Mouse (Mus musculus) midbrain, embryonic 12.5 days (tissue): Measurements from ENCODE around the gene Fancd2os. TPM values are rescaled to one million over a fixed set of nuclear protein-coding genes. Genes with fewer than 3 reads are reported as not detected.

ENCODE experiments used
- ATAC-seq: fragments of 200-750 bp; cut with Nextera tagmentation; 2 replicates; pipeline ENCODE4 v1.8.0; 2017; ENCODE audit warnings: low read depth, moderate TSS enrichment, moderate library complexity; ENCODE audit not compliant: low FRiP score
- H3K27ac ChIP-seq: fragments of 300-500 bp; sonication (generic); replicated peaks from 2 replicates; pipeline ENCODE4 v1.5.1; 2016; ENCODE audit warnings: mild to moderate bottlenecking
- H3K27me3 ChIP-seq: fragments of 300-500 bp; sonication (generic); 2 replicates; pipeline ENCODE4 v1.6.1; 2016; ENCODE audit warnings: mild to moderate bottlenecking
- H3K36me3 ChIP-seq: fragments of 300-500 bp; sonication (generic); 2 replicates; pipeline ENCODE4 v1.6.1; 2016
- H3K4me1 ChIP-seq: fragments of 300-500 bp; sonication (generic); 2 replicates; pipeline ENCODE4 v1.6.1; 2016
- H3K4me2 ChIP-seq: fragments of 300-500 bp; sonication (generic); replicated peaks from 2 replicates; pipeline ENCODE4 v1.6.1; 2016; ENCODE audit warnings: mild to moderate bottlenecking, moderate library complexity
- H3K4me3 ChIP-seq: fragments of 300-500 bp; sonication (generic); 2 replicates; pipeline ENCODE4 v1.5.1; 2016; ENCODE audit warnings: mild to moderate bottlenecking
- H3K9ac ChIP-seq: fragments of 300-500 bp; sonication (generic); replicated peaks from 2 replicates; pipeline ENCODE4 v1.6.1; 2016; ENCODE audit warnings: mild to moderate bottlenecking, moderate library complexity
- H3K9me3 ChIP-seq: fragments of 300-500 bp; sonication (generic); 2 replicates; pipeline ENCODE4 v1.6.1; 2016; ENCODE audit warnings: mild to moderate bottlenecking
- WGBS: fragments of 180-500 bp; shearing (Covaris S2); methylation state at CpG from one replicate; pipeline ENCODE4 v1.1.7; 2016; 5-methylcytosine and 5-hydroxymethylcytosine counted together
- polyA plus RNA-seq: library from polyadenylated mRNA; unstranded; fragments of >200 nt; fragmentation: Nextera tagmentation; extraction: Ambion mirVana; gene quantifications from 2 replicates; pipeline ENCODE4 v1.2.1, GENCODE M21; 2016

Fancd2os gene
- polyA plus RNA-seq: 0.22 TPM in 1 of 2 replicates, not detected in the other

DNA sequence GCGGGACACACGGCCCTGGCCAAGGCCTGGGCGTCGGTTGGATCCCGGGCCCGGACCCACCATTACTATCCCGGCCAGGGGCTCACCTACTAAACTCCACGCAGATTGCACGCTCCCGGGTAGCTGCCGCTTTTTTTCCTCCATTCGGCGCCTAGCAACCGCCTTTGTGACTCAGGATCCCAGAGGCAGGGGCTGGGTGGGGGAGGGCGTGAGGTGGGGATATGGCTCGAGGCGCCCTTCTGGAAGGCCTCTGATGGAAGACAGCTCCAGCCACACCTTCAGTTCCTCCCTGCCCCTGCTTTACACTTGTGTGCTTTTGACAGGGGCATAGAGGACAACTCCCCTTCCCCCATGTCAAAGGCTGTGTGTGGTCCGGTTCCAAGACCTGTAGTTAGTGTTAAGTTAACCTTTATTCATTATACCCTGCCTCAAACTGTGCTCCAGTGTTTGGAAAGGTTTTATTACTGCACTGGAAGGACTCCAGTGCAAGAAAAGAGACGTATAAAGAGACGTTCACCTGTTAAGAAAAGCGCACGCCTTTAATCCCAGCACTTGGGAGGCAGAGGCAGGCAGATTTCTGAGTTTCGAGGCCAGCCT, at the start of gene Fancd2os:
Gene Fancd2os, minus strand, starts transcription at position 173 of the 597 bp plus-strand sequence.
- H3K4me1 ChIP-seq: peaks cover 15% of the 10 kb centered on the region
- 36% methylated on average over 23 of the region's 23 CpGs for WGBS
- H3K9me3 ChIP-seq: no peaks in the 10 kb centered on the region
- H3K36me3 ChIP-seq: no peaks in the 10 kb centered on the region
- no peak within 1 kb of the TSS for H3K27ac ChIP-seq
- 0 out of 2 replicates have a peak, but pooled peaks have one; percentile 8 for ATAC-seq
- no peak within 1 kb of the TSS for H3K4me3 ChIP-seq
- no peaks in the 10 kb centered on the region for H3K27me3 ChIP-seq
- H3K4me2 ChIP-seq: peak within 1 kb of the TSS; percentile 25
- no peak within 1 kb of the TSS; the same call in 1 of the 2 replicates for H3K9ac ChIP-seq

- H3K27ac ChIP-seq: no peak overlapping the region
- H3K36me3 ChIP-seq: no peaks in the 10 kb centered on the region
- H3K4me3 ChIP-seq: no peak overlapping the region
- no peak overlapping the region for H3K4me2 ChIP-seq
- no peaks in the 10 kb centered on the region for H3K4me1 ChIP-seq
- H3K9me3 ChIP-seq: no peaks in the 10 kb centered on the region
- ATAC-seq: no peak
- H3K9ac ChIP-seq: no peak overlapping the region
- WGBS: 87% methylated on average over 4 of the region's 4 CpGs
- no peaks in the 10 kb centered on the region for H3K27me3 ChIP-seq
Measured at GRCm38 (mm10) chr6:113650197-113650640, 49.7 kb upstream of the Fancd2os start.

DNA sequence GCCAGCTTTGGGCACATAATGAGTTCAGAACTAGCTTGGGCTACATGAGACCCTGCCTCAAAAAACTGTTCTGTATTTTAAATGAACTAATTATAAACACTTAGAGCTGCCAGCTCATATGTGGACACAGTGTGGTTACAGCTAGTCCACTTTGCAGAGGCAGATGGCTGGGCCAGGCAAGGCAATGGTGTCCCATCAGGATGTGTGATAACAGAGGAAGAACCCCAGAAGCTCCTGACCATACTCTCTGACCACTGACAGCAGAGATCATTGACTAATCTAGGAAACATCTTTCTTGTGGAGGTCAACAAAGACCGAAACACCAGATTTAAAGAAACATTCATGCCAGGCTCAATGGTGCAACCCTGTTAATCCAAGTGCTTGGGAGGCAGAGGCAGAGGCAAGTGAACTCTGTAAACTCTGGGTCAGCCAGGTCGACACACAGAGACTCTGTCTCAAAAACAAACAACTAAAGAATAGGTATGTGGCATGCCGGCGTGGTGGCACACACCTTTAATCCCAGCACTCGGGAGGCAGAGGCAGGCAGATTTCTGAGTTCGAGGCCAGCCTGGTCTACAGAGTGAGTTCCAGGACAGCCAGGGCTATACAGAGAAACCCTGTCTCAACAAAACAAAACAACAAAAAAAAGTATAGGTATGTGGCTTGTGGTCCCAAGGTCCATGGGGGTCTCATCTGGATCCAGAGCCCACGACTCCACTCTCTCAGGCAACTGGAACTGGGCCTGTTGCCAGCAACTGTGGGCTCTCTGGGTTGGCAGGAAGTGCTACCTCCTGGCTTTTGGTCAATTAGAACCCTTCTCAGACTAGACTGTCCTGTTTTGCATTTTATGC, 49.1 kb upstream of the Fancd2os start:
- 83% methylated on average over 7 of the region's 7 CpGs for WGBS
- H3K9me3 ChIP-seq: no peaks in the 10 kb centered on the region

GRCm38 (mm10) chr6:113644808-113645207, 44.3 kb upstream of the Fancd2os start:
- no peak overlapping the region for H3K9ac ChIP-seq
- no peak for ATAC-seq
- H3K36me3 ChIP-seq: no peaks in the 10 kb centered on the region
- H3K4me3 ChIP-seq: no peak overlapping the region
- H3K27ac ChIP-seq: no peak overlapping the region
- 88% methylated on average over 8 of the region's 8 CpGs for WGBS
- no peaks in the 10 kb centered on the region for H3K27me3 ChIP-seq
- no peaks in the 10 kb centered on the region for H3K9me3 ChIP-seq
- no peaks in the 10 kb centered on the region for H3K4me1 ChIP-seq
- H3K4me2 ChIP-seq: no peak overlapping the region

More for the DNA sequence above, 49.1 kb upstream of the Fancd2os start:
- Histone ChIP-seq H3K4me2 (no peak overlapping the region), H3K36me3 (no peaks in the 10 kb centered on the region), H3K27me3 (no peaks in the 10 kb centered on the region), H3K4me1 (no peaks in the 10 kb centered on the region), H3K27ac (no peak overlapping the region), H3K9ac (no peak overlapping the region), H3K4me3 (no peak overlapping the region)
- ATAC-seq: no peak

DNA sequence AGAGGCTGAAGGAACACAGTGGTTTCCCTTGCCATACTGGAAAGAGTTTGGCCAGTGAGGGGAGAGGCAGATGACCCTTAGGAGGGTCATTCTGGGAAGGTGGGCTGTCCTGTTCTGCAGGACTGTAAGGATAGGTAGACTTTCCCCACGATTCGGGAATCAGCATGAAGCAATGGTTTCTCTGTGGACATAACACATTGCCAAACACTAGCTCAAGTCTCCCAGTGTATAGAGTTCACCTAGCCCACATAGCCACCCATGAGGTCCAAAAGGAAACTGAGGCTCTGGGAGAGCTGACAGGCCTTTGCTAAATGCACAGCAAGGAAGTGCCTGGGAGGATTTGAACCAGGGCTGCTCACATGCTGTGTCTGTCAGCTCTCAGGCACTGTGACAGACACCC, 43.5 kb upstream of the Fancd2os start:
- Histone ChIP-seq H3K27ac (no peak overlapping the region), H3K4me3 (no peak overlapping the region), H3K4me1 (no peaks in the 10 kb centered on the region), H3K36me3 (no peaks in the 10 kb centered on the region), H3K9ac (no peak overlapping the region), H3K4me2 (no peak overlapping the region), H3K27me3 (no peaks in the 10 kb centered on the region), H3K9me3 (no peaks in the 10 kb centered on the region)
- WGBS: 94% methylated on average over 2 of the region's 2 CpGs
- ATAC-seq: no peak

DNA sequence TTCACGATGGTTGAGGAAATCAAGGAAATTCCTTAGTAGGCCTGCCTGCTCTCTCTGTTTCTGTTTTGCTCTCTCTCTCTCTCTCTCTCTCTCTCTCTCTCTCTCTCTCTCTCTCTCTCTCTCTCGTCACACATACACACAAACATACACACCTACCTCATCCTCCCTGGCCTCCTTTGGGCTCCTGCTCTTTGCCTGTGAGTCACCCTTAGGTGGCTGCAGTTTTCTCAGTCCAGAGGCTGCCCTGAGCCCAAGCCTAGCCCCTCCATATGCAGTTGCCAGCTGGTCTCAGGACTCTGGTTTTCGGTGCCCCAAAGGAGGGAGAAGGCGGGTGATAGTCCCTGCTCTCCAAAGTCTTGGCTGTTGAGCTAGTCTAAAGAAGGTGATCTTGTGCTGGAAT, 42.5 kb upstream of the Fancd2os start:
- H3K4me2 ChIP-seq: no peak overlapping the region
- H3K4me1 ChIP-seq: no peaks in the 10 kb centered on the region
- no peaks in the 10 kb centered on the region for H3K9me3 ChIP-seq
- H3K4me3 ChIP-seq: no peak overlapping the region
- WGBS: 84% methylated on average over 4 of the region's 4 CpGs
- no peaks in the 10 kb centered on the region for H3K36me3 ChIP-seq
- H3K27me3 ChIP-seq: no peaks in the 10 kb centered on the region; the same call in 1 of the 2 replicates
- H3K27ac ChIP-seq: no peak overlapping the region
- ATAC-seq: no peak
- no peak overlapping the region for H3K9ac ChIP-seq

DNA sequence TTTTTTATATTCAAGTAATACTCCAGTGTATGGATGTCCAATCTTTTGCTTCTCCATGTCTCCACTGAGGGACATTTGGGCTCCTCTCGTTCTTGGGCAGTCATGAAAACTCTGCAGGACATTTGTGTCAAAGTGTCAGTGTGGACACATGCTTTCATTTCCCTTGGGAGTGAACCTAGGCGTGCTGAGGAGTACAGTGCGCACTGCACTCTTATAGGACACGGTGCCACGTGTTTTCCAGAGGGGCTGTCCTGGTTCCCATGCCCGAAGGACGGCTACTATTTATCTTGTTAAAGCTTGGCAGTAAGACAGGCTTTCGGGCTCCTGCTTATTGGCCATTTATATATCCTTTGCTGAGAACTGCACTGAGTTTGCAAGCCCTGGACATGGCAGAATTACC, 42.1 kb upstream of the Fancd2os start:
- Histone ChIP-seq H3K4me2 (no peak overlapping the region), H3K4me3 (no peak overlapping the region), H3K36me3 (no peaks in the 10 kb centered on the region), H3K9ac (no peak overlapping the region), H3K27me3 (no peaks in the 10 kb centered on the region; the same call in 1 of the 2 replicates), H3K9me3 (no peaks in the 10 kb centered on the region), H3K4me1 (no peaks in the 10 kb centered on the region), H3K27ac (no peak overlapping the region)
- WGBS: 89% methylated on average over 8 of the region's 8 CpGs
- no peak for ATAC-seq

DNA sequence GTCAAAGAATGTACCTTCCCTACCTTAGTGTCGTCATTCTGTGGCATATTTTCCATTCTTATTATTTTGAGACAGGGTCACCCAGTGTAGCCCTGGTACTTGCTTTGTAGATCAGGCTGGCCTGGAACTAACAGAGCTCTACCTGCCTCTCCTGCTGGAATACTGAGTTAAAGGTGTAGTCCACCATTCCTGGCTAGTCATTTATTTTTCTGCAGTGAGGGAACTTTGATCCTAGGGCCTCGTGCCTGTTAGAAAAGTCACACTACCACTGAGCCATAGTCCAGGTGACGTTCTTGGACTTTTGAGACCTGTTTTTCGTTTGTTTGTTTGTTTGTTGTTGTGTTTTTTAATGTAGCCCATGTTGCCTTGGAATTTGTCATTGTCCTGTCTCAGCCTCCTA, 38.7 kb upstream of the Fancd2os start:
- H3K4me3 ChIP-seq: no peak overlapping the region
- no peak overlapping the region for H3K9ac ChIP-seq
- H3K36me3 ChIP-seq: no peaks in the 10 kb centered on the region
- H3K4me2 ChIP-seq: no peak overlapping the region
- H3K4me1 ChIP-seq: no peaks in the 10 kb centered on the region
- no peaks in the 10 kb centered on the region for H3K9me3 ChIP-seq
- no peaks in the 10 kb centered on the region; the same call in 1 of the 2 replicates for H3K27me3 ChIP-seq
- no peak overlapping the region for H3K27ac ChIP-seq
- no peak for ATAC-seq
- WGBS: 79% methylated on average over 4 of the region's 4 CpGs

DNA sequence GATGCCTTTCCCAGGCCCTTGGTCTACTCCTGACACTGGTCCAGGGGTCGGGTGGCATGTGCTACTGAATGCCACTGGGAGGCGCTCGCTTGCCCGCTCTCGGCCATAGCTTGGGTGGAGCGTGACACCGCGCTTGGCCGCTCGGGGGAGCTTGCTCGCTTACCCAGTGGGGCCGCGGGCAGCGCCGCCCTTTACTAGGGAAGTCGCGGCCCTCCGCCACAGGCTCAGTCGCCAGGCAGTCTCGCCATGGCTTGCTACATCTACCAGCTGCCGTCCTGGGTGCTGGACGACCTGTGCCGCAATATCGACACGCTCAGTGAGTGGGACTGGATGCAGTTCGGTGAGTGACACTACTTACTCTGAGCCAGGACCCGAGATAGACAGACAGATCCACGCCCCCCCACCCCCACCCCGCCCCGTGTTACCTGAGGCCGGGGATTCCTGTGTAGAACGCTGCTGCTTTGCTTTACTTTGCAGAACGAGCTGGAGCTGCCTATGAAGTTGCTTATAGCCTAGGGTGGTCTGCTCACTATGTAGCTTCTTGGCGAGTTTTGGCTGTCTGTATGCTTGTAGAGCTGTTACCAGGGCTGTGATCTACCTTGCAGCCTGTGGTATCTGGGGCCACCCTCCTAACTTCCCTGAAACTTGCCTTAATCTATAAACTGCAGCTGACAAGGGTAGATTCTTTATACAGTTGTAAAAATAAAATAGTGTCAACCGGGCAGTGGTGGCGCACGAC, 38.0 kb upstream of the Fancd2os start, which contains the start of gene Irak2:
Gene Irak2, plus strand, starts transcription at position 166 of the 739 bp plus-strand sequence.
- no peaks in the 10 kb centered on the region; the same call in 1 of the 2 replicates for H3K27me3 ChIP-seq
- H3K9ac ChIP-seq: peak within 1 kb of the TSS; percentile 56; the same call in 1 of the 2 replicates
- H3K27ac ChIP-seq: no peak within 1 kb of the TSS
- 0 out of 2 replicates have a peak, but pooled peaks cover 1% of the 10 kb centered on the region for H3K36me3 ChIP-seq
- WGBS: 9% methylated on average over 37 of the region's 37 CpGs
- H3K4me3 ChIP-seq: peak within 1 kb of the TSS; percentile 48
- no peaks in the 10 kb centered on the region for H3K9me3 ChIP-seq
- H3K4me1 ChIP-seq: no peaks in the 10 kb centered on the region
- peak within 1 kb of the TSS; percentile 67 for H3K4me2 ChIP-seq
- peak; percentile 92 for ATAC-seq

DNA sequence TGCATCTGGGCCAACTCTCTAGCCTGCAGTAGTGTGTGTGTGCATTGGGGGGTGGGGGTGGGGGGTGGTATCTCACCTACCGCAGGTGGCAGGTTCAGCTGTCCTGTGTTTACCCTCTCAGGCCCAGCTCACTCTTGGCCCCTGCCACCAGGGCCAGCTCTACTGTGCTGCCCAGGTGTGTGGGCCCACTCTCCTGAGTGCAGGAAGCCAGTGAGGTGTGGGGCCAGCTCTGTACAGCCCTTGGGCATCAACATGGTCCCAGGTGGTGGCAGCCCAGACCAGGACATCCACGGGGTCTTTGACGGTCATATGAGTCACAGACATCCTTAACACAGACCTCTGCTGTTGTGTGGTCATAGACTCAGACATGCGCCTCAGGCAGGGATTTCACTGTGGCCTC, 32.3 kb upstream of the Fancd2os start:
- no peaks in the 10 kb centered on the region for H3K4me1 ChIP-seq
- H3K36me3 ChIP-seq: peaks cover 53% of the 10 kb centered on the region
- 95% methylated on average over 4 of the region's 4 CpGs for WGBS
- no peaks in the 10 kb centered on the region for H3K9me3 ChIP-seq
- no peak overlapping the region for H3K9ac ChIP-seq
- no peak overlapping the region for H3K4me3 ChIP-seq
- ATAC-seq: no peak
- H3K27me3 ChIP-seq: no peaks in the 10 kb centered on the region
- H3K27ac ChIP-seq: no peak overlapping the region
- H3K4me2 ChIP-seq: no peak overlapping the region

- ATAC-seq: no peak
- Histone ChIP-seq H3K9me3 (no peaks in the 10 kb centered on the region), H3K4me3 (no peak overlapping the region), H3K4me2 (no peak overlapping the region), H3K36me3 (peaks cover 63% of the 10 kb centered on the region), H3K9ac (no peak overlapping the region), H3K27me3 (no peaks in the 10 kb centered on the region), H3K4me1 (peaks cover 11% of the 10 kb centered on the region), H3K27ac (no peak overlapping the region)
- 85% methylated on average over 5 of the region's 5 CpGs for WGBS
Measured at GRCm38 (mm10) chr6:113630322-113630721, 29.8 kb upstream of the Fancd2os start.
